In the genomic region with DNA sequence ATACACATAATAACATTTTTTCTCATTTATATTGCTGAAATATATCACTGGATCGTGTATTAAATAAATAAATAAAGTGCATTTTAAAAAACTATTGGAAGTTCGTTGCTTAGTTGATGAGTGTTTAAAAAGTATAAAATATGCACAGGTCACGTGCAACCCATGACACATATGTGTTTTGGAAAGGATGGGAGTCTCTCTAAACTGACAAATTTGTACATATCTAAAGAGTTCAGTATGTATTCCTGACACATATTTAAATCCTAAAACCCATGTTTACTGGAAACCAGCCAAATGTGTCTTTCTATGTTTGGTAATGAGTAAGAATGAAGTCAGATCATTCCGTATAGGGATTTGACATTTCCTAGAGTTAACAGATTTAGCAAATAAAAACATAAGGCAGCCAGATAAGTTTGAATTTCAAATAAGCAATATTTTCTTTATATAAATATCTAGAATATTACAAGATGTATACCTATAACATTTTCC, we compare ENCODE assay signal across 25 mouse cellular contexts.
DNase-seq lines count a peak whose midpoint lies in the region; ATAC-seq and TF ChIP-seq lines count a peak whose summit lies in the region.
"Had no signal": no experiment of that assay in that cellular context is flagged by ENCODE, and none has a peak within 500 bp of the region (broad histone marks: within the 10 kb centered on the region; RNA-seq: fewer than 3 reads in every experiment).

No protein-coding gene starts in this region.

- WGBS in forebrain, embryonic 13.5 days, result 85% methylated on average over 4 of the region's 4 CpGs
- WGBS in forebrain, embryonic 10.5 days, result 88% methylated on average over 4 of the region's 4 CpGs
- 68% methylated on average over 4 of the region's 4 CpGs for WGBS in forebrain, embryonic 15.5 days
- WGBS in forebrain, embryonic 11.5 days, result 91% methylated on average over 4 of the region's 4 CpGs
- 65% methylated on average over 4 of the region's 4 CpGs for WGBS in lung, embryonic 14.5 days
- 64% methylated on average over 4 of the region's 4 CpGs for WGBS in lung, postnatal 0 days

- no peak overlapping the region for H3K9ac ChIP-seq in forebrain, embryonic 13.5 days
- H3K9ac ChIP-seq in forebrain, embryonic 15.5 days (replicated peaks), result no peak overlapping the region
- H3K9ac ChIP-seq in forebrain, embryonic 11.5 days (ENCODE audit: low read length), result no peak overlapping the region
- H3K9ac ChIP-seq in lung, embryonic 14.5 days, result no peak overlapping the region
- no peak overlapping the region for H3K9ac ChIP-seq in lung, postnatal 0 days (replicated peaks; ENCODE audit: low read depth)
- H3K9ac ChIP-seq: embryonic facial prominence, embryonic 13.5 days; embryonic facial prominence, embryonic 15.5 days had no signal

- no peak overlapping the region for H3K4me2 ChIP-seq in forebrain, embryonic 13.5 days
- no peak overlapping the region for H3K4me2 ChIP-seq in forebrain, embryonic 15.5 days (replicated peaks)
- no peak overlapping the region for H3K4me2 ChIP-seq in forebrain, embryonic 11.5 days (ENCODE audit: low read depth, low read length, severe bottlenecking)
- H3K4me2 ChIP-seq in lung, embryonic 14.5 days, result no peak overlapping the region
- no peak overlapping the region for H3K4me2 ChIP-seq in lung, postnatal 0 days (replicated peaks; ENCODE audit: low read depth, low read length)
- H3K4me2 ChIP-seq: embryonic facial prominence, embryonic 13.5 days; embryonic facial prominence, embryonic 15.5 days had no signal

- TF ChIP-seq EP300 in lung, postnatal 0 days (IDR thresholded peaks at IDR 0.05), result no peak

- no peak overlapping the region for H3K4me3 ChIP-seq in forebrain, embryonic 13.5 days
- no peak overlapping the region for H3K4me3 ChIP-seq in forebrain, embryonic 10.5 days
- no peak overlapping the region for H3K4me3 ChIP-seq in forebrain, embryonic 15.5 days
- H3K4me3 ChIP-seq in forebrain, embryonic 11.5 days (ENCODE audit: low read depth, low read length), result no peak overlapping the region
- no peak overlapping the region for H3K4me3 ChIP-seq in lung, embryonic 14.5 days (ENCODE audit: low read depth, low read length)
- H3K4me3 ChIP-seq in lung, postnatal 0 days (ENCODE audit: low read depth, low read length), result no peak overlapping the region
- H3K4me3 ChIP-seq: embryonic facial prominence, embryonic 13.5 days; embryonic facial prominence, embryonic 15.5 days; erythroblast, embryonic 14.5 days had no signal

- no peaks in the 10 kb centered on the region for H3K36me3 ChIP-seq in forebrain, embryonic 13.5 days (ENCODE audit: poor library complexity, severe bottlenecking)
- H3K36me3 ChIP-seq in forebrain, embryonic 10.5 days (replicated peaks), result no peaks in the 10 kb centered on the region
- no peaks in the 10 kb centered on the region for H3K36me3 ChIP-seq in forebrain, embryonic 15.5 days
- no peaks in the 10 kb centered on the region for H3K36me3 ChIP-seq in forebrain, embryonic 11.5 days (ENCODE audit: control insufficient read depth, insufficient read depth, low read length)
- H3K36me3 ChIP-seq in lung, embryonic 14.5 days (ENCODE audit: insufficient read depth), result no peaks in the 10 kb centered on the region
- no peaks in the 10 kb centered on the region for H3K36me3 ChIP-seq in lung, postnatal 0 days (ENCODE audit: insufficient read depth, low read length)
- H3K36me3 ChIP-seq: embryonic facial prominence, embryonic 13.5 days; embryonic facial prominence, embryonic 15.5 days; G1E had no signal

- no peaks in the 10 kb centered on the region for H3K9me3 ChIP-seq in forebrain, embryonic 13.5 days (replicated peaks)
- no peaks in the 10 kb centered on the region for H3K9me3 ChIP-seq in forebrain, embryonic 10.5 days
- no peaks in the 10 kb centered on the region for H3K9me3 ChIP-seq in forebrain, embryonic 15.5 days
- H3K9me3 ChIP-seq in forebrain, embryonic 11.5 days (ENCODE audit: control insufficient read depth, low read length), result no peaks in the 10 kb centered on the region
- no peaks in the 10 kb centered on the region for H3K9me3 ChIP-seq in lung, embryonic 14.5 days (ENCODE audit: low read depth, low read length)
- H3K9me3 ChIP-seq in lung, postnatal 0 days (ENCODE audit: low read length), result no peaks in the 10 kb centered on the region
- H3K9me3 ChIP-seq: embryonic facial prominence, embryonic 13.5 days; embryonic facial prominence, embryonic 15.5 days; G1E had no signal

- no peak overlapping the region for H3K27ac ChIP-seq in forebrain, embryonic 13.5 days
- H3K27ac ChIP-seq in forebrain, embryonic 10.5 days, result no peak overlapping the region
- H3K27ac ChIP-seq in forebrain, embryonic 15.5 days (replicated peaks), result no peak overlapping the region
- H3K27ac ChIP-seq in forebrain, embryonic 11.5 days (ENCODE audit: low read depth, low read length), result no peak overlapping the region
- no peak overlapping the region for H3K27ac ChIP-seq in lung, embryonic 14.5 days (ENCODE audit: low read depth)
- no peak overlapping the region for H3K27ac ChIP-seq in lung, postnatal 0 days (ENCODE audit: low read length)
- H3K27ac ChIP-seq: embryonic facial prominence, embryonic 13.5 days; embryonic facial prominence, embryonic 15.5 days had no signal

- peak; percentile 41; the same call in 1 of the 2 replicates for ATAC-seq in forebrain, embryonic 13.5 days
- peak; percentile 41; the same call in 1 of the 2 replicates for ATAC-seq in forebrain, embryonic 15.5 days (replicated peaks)
- no peak for ATAC-seq in forebrain, embryonic 11.5 days (replicated peaks; ENCODE audit: low FRiP score)
- ATAC-seq in lung, embryonic 14.5 days (ENCODE audit: insufficient read depth), result no peak
- no peak for ATAC-seq in lung, postnatal 0 days
- ATAC-seq: activated CD4-positive, CD25-positive, alpha-beta regulatory T cell, adult 4 months; CD4-positive, CD25-positive, alpha-beta regulatory T cell, adult 4 months; Patski had no signal

- no peak for DNase-seq in forebrain, embryonic 10.5 days (ENCODE audit: extremely low spot score, low spot score)
- no peak for DNase-seq in forebrain, embryonic 11.5 days (ENCODE audit: low spot score)
- DNase-seq in lung, embryonic 14.5 days, result peak; percentile 19
- no peak for DNase-seq in lung, postnatal 0 days (ENCODE audit: low spot score)
- DNase-seq: adrenal gland, adult 8-10 months; adrenal gland, postnatal 14 days; adrenal gland, postnatal 36 days; B cell, adult 2 months; cerebellum, adult 11 months; cerebellum, adult 18-20 months; cerebellum, adult 8-10 months; cerebellum, adult 9-11 months; cerebellum, postnatal 14 days; cerebellum, postnatal 36 days; embryo, embryonic 11 days had no signal

- H3K4me1 ChIP-seq in forebrain, embryonic 13.5 days, result no peaks in the 10 kb centered on the region
- H3K4me1 ChIP-seq in forebrain, embryonic 10.5 days, result no peaks in the 10 kb centered on the region
- H3K4me1 ChIP-seq in forebrain, embryonic 15.5 days, result no peaks in the 10 kb centered on the region
- no peaks in the 10 kb centered on the region for H3K4me1 ChIP-seq in forebrain, embryonic 11.5 days (replicated peaks; ENCODE audit: control insufficient read depth, insufficient read depth, low read length)
- no peaks in the 10 kb centered on the region for H3K4me1 ChIP-seq in lung, embryonic 14.5 days (ENCODE audit: insufficient read depth)
- H3K4me1 ChIP-seq in lung, postnatal 0 days (ENCODE audit: insufficient read depth, low read depth, low read length), result no peaks in the 10 kb centered on the region
- H3K4me1 ChIP-seq: embryonic facial prominence, embryonic 13.5 days; embryonic facial prominence, embryonic 15.5 days had no signal

- no peaks in the 10 kb centered on the region for H3K27me3 ChIP-seq in forebrain, embryonic 13.5 days
- H3K27me3 ChIP-seq in forebrain, embryonic 10.5 days (ENCODE audit: poor library complexity, severe bottlenecking), result no peaks in the 10 kb centered on the region
- no peaks in the 10 kb centered on the region for H3K27me3 ChIP-seq in forebrain, embryonic 15.5 days
- H3K27me3 ChIP-seq in forebrain, embryonic 11.5 days (ENCODE audit: control insufficient read depth, insufficient read depth, low read length), result no peaks in the 10 kb centered on the region
- H3K27me3 ChIP-seq in lung, embryonic 14.5 days (ENCODE audit: insufficient read depth, low read length), result no peaks in the 10 kb centered on the region
- H3K27me3 ChIP-seq in lung, postnatal 0 days (replicated peaks; ENCODE audit: insufficient read depth, low read length), result no peaks in the 10 kb centered on the region
- H3K27me3 ChIP-seq: CH12.LX; embryonic facial prominence, embryonic 13.5 days; embryonic facial prominence, embryonic 15.5 days; Patski had no signal

- no peak for TF ChIP-seq CTCF in lung, embryonic 14.5 days (IDR thresholded peaks at IDR 0.05; ENCODE audit: low read depth)
- TF ChIP-seq CTCF in lung, postnatal 0 days (IDR thresholded peaks at IDR 0.05), result no peak

Comparison
In these comparisons a context has a peak if more than half of its experiments do, and no peak if none do; other contexts are left out.
1. ATAC-seq: peak in forebrain, embryonic 13.5 days (single experiment) and forebrain, embryonic 15.5 days (single experiment); none in forebrain, embryonic 11.5 days (single experiment), lung, embryonic 14.5 days (single experiment) and lung, postnatal 0 days (single experiment).